Mouse (Mus musculus) layer of hippocampus, adult 9-11 months (tissue): ENCODE measurements around the gene Frat2.

Experiments used
- DNase-seq: peaks from one replicate; pipeline ENCODE4 v3.0.0; 2022

Gene Frat2

GRCm38 (mm10) chr19:41818749-41819148, 29.2 kb downstream of the Frat2 start:
- no peak for DNase-seq

GRCm38 (mm10) chr19:41817325-41817724, 30.6 kb downstream of the Frat2 start:
- no peak for DNase-seq

- DNase-seq = no peak
Observed at GRCm38 (mm10) chr19:41816915-41817314, 31.0 kb downstream of the Frat2 start.

GRCm38 (mm10) chr19:41816410-41816809, 31.5 kb downstream of the Frat2 start:
- DNase-seq = no peak

- DNase-seq = no peak
Observed at GRCm38 (mm10) chr19:41813374-41813773, 34.6 kb downstream of the Frat2 start.

GRCm38 (mm10) chr19:41812525-41812924, 35.4 kb downstream of the Frat2 start:
- no peak for DNase-seq

GRCm38 (mm10) chr19:41810074-41810473, 37.9 kb downstream of the Frat2 start:
- no peak for DNase-seq

- no peak for DNase-seq
Observed at GRCm38 (mm10) chr19:41808104-41808634, 39.8 kb downstream of the Frat2 start.

GRCm38 (mm10) chr19:41807497-41807896, 40.4 kb downstream of the Frat2 start:
- DNase-seq = no peak

GRCm38 (mm10) chr19:41805831-41806230, 42.1 kb downstream of the Frat2 start:
- DNase-seq = no peak

GRCm38 (mm10) chr19:41803322-41803721, 44.6 kb downstream of the Frat2 start:
- DNase-seq = no peak

GRCm38 (mm10) chr19:41801742-41802369, 46.1 kb downstream of the Frat2 start, which contains the start of gene Arhgap19:
TSS of gene Arhgap19 (minus strand) at chr19:41802047.
- DNase-seq = peak; percentile 97

- no peak for DNase-seq
Observed at GRCm38 (mm10) chr19:41800986-41801741, 46.8 kb downstream of the Frat2 start.

- DNase-seq = no peak
Observed at GRCm38 (mm10) chr19:41800451-41800850, 47.5 kb downstream of the Frat2 start.

GRCm38 (mm10) chr19:41797536-41797935, 50.4 kb downstream of the Frat2 start:
- no peak for DNase-seq

- DNase-seq = no peak
Observed at GRCm38 (mm10) chr19:41796789-41797327, 51.1 kb downstream of the Frat2 start.

- DNase-seq = no peak
Observed at GRCm38 (mm10) chr19:41796148-41796760, 51.7 kb downstream of the Frat2 start.
